Mouse (Mus musculus) adrenal gland, postnatal 25 days (tissue): ENCODE measurements around the gene Gm20662. TPM values are rescaled to one million over a fixed set of nuclear protein-coding genes. Genes with fewer than 3 reads are reported as not detected.
"Not testable (repeated sequence)": the region's sequence is repeated elsewhere in the genome, so short reads cannot be mapped to it uniquely, and the experiment has no call there.

Experiments used
- DNase-seq: peaks from one replicate; pipeline ENCODE4 v3.0.0; 2021; ENCODE audit warnings: mixed read lengths
- total RNA-seq: library from RNA; stranded (reverse); gene quantifications from 2 replicates; pipeline ENCODE4 v1.2.3, GENCODE M21; 2021

The Gm20662 gene
- total RNA-seq, 1 experiment from 2014 or later = 2.8 TPM

GRCm38 (mm10) chr9:108010385-108010784, 14.2 kb downstream of the Gm20662 start:
- DNase-seq = no peak

- not testable (repeated sequence) for DNase-seq
Measured at GRCm38 (mm10) chr9:108013577-108013976, 17.4 kb downstream of the Gm20662 start.

DNA sequence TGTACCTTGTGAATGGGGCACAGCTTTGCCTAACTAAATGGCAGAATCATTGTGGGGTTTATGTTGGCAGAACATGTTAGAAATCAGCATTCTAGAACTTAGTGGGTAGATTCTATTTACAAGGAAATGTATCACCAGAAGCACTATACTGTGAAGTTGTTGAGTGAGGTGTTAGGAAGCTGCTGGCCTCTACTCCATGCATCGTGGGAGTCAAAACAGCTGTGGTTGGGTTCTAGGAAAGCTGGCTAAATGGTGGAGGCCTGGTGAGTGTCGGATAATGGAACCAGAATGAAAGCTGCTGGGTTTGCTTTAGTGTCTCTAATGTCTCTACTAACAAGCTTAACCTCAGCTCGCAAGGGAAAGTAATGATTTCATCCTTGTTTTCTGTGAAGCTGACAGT, 21.0 kb downstream of the Gm20662 start:
- DNase-seq = no peak

DNA sequence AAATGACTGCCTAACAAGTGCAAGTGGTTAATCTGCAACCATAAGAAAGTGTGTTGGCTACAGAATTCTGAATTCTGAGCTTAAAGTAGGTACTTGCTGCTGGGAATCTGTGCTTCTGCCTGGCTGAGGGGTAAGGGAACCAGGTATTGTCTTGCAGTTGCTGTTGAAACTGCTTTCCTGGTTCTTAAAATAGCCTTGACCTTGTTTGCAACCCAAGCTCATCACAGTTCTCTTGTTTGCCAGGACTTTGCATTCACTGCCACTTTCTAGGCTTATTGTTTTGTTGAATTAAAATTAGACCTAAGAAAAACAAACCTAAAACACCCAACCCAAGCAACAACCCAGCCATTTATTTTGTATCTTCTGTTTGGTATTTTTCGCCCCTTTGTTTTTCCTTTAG, 24.6 kb downstream of the Gm20662 start:
- DNase-seq = no peak

GRCm38 (mm10) chr9:108023216-108023615, 27.1 kb downstream of the Gm20662 start:
- DNase-seq = no peak

- DNase-seq = no peak
Measured at GRCm38 (mm10) chr9:108026584-108026983, 30.4 kb downstream of the Gm20662 start.

DNA sequence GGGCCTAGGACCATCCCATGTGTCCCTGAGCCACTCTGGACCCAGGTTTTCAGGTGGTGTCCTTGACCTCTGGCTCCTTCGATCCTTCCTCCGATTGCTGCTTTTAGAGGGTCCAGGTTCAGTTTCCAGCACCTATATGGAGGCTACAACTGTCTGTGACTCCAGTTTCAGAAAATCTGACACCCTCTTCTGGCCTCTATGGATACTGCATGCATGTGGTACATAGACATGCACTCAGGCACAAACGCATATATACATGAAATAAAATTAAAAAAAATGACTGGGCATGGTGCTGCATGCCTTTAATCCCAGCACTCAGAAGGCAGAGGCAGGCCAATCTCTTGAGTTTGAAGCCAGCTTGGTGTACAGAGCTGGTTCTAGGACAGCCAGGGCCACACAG, 31.7 kb downstream of the Gm20662 start:
- DNase-seq = no peak

DNA sequence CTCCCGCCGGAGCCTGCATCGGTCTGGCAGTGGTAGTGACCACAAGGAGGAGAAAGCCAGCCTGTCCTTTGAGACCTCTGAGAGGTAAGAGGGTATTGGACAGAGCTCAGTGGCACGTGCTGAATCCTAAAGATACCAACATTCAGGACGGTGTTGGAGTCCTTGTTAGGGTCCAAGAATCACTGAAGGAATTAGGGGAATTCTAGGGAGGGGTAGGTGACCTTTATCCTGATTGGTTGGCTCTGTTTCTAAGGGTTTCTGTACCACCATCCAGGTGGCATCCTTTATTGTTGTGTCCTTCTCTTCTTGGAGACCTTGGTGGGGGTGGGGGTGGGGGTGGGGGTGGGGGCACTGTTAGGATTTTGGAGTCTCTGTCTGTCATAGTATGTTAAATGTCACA, 36.0 kb downstream of the Gm20662 start:
- DNase-seq = no peak

GRCm38 (mm10) chr9:108035331-108036156, 39.4 kb downstream of the Gm20662 start:
- no peak for DNase-seq

DNA sequence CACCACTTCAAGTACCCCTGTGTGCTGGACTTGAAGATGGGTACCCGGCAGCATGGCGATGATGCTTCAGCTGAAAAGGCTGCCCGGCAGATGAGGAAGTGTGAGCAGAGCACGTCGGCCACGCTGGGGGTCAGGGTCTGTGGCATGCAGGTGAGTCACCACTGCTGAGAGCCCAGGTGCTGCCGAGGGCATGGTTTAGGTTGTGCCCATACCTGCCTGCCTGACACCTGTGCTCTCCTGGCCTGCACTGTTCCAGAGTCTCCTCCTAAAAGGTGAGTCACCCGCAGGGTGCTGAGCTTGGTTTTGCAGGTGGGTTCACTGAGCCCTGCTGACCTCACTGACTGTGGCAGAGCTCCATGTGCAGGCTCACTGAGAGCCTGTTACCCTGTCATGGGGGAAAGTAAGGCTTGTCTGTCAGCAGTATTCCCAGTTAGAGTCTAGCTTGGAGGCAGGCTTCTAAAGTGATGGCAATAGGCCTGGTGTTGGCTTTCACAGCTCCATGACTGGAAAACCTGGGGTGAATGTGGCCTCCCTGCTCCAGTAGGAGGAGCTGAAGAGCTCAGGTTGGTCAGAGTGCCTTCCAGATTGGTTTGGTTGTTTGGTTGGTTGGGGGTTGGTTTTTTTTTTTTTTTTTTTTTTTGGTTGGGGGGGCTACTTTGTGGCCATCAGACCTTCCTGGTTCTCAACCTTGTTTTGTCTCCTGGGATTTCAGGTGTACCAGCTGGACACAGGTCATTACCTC, 48.8 kb downstream of the Gm20662 start:
- no peak for DNase-seq

GRCm38 (mm10) chr9:108046582-108046981, 50.4 kb downstream of the Gm20662 start:
- no peak for DNase-seq

DNA sequence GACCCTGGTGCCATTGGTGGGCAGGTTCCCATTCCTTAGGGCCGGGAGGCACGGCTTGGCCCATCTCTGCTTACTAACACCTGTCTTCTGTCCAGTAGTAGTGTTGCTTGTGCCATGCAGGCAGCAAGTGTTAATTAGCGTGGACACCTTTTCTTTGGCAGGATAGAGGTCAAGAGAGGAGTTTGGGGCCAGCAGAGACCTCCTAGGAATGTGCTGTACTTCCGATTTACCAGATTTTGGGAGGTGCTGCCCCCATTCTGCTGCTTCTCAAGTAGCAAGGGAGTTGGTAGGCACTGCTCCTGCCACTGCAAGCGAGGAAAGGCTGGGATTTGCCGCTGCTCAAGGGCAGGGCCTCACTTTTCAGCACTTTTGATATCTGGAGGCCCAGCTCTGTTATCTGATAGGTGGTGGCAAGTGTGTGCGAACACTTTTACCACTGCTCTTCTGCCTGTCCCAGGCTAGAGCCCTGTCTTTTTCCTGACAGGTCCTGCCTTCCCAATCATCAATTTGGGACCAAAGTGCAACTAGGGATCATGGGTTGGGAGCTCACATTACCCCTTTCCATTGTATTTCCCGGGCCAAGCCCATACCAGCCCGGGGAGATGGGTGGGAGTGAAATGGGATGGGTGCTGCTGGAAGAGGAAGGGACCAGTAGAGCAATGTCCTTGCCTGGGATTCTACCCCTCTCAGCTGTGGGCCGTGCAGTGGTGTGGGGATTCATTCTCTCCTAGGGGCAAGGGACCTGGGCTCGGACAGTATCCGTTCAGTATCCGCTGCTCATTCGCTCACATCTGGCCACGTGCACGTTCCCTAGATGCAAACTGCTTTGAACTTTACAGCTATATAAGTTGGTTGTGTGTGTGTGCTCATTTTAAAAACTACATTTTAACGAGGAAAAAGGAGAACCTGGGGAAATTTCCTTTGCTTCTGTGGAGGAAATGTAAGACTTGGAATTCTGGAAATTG, 51.7 kb downstream of the Gm20662 start:
- DNase-seq = no peak

DNA sequence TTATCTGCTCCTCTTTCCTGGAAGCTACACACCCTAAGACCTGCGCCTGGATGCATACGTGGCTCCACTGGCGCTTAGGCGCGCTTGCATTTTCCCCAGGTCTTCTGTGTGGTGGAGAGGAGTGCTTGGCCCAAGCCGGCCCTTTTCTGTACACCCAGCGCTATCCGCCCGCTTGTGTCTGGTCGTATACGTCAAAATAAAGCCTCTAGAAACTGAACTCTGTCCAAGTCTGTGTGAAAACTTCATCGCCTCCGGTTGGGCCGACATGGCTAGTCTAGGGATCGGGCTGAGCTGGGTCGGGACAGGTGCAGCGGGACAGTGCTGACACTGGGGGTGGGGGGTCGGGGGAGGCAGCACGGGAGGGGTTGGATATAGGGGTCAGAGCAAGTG, 52.4 kb downstream of the Gm20662 start:
- no peak for DNase-seq

DNA sequence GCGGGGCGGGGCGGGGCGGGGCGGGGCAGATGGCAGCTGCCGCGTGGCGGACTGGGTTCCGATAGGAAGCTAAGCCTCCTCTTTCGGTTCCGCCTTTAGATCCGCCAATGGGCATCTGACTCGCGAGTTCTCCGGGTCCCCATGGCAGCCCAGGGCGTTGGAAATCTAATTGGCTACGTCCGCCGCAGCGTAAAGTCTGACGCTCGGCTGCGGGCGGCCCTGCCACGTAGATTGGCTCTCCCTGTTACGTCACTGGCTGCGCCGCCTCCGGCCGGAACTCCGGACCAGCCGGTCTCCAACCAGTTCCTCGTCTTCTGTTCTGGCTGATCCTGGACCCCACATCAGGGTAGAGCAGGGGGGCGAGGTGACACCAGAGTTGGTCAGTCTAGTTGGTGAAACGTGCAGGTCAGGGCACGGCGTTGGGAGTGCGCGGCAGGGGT, 52.9 kb downstream of the Gm20662 start, which contains the start of gene Gmppb:
TSS of gene Gmppb (plus strand) at position 227 of the 440 bp plus-strand sequence.
- peak; percentile 95 for DNase-seq

GRCm38 (mm10) chr9:108049561-108050251, 53.6 kb downstream of the Gm20662 start:
- no peak for DNase-seq

- DNase-seq = no peak
Measured at GRCm38 (mm10) chr9:108051184-108051930, 55.2 kb downstream of the Gm20662 start.

GRCm38 (mm10) chr9:108051931-108052220, 55.7 kb downstream of the Gm20662 start:
- DNase-seq = no peak

- no peak for DNase-seq
Measured at GRCm38 (mm10) chr9:108052411-108052810, 56.3 kb downstream of the Gm20662 start.

GRCm38 (mm10) chr9:108052885-108053664, 56.9 kb downstream of the Gm20662 start, which contains the start of gene Amigo3:
TSS of gene Amigo3 (plus strand) at chr9:108053159.
- DNase-seq = peak; percentile 95

DNA sequence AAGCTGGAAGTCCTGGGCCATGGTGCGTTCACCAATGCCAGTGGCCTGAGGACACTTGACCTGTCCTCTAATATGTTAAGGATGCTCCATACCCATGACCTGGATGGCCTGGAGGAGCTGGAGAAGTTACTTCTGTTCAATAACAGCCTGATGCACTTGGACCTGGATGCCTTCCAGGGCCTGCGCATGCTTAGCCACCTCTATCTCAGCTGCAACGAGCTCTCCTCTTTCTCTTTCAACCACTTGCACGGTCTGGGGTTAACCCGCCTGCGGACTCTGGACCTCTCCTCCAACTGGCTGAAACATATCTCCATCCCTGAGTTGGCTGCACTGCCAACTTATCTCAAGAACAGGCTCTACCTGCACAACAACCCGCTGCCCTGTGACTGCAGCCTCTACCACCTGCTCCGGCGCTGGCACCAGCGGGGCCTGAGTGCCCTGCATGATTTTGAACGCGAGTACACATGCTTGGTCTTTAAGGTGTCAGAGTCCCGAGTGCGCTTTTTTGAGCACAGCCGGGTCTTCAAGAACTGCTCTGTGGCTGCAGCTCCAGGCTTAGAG, 57.6 kb downstream of the Gm20662 start:
- no peak for DNase-seq
